In the genomic region with DNA sequence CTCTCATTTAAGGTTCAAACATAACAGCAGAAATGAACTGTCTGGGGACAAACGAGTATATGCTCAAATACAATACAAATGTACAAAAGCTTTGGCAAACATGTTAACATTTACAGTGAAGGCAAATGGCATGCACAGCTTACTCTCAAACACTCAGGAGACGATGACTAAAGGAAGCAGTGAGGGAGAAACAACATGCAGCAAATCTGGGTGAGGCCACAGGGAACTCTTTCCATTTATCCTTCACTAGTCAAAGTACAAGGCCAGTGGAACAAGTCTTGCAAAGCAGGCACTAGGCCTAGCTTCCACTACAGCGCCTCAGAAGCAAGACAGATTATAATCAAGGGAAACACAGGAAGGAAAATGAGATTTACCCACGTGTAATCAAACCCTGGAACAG, we compare ENCODE assay signal across 12 mouse cellular contexts. TPM values are rescaled to one million over a fixed set of nuclear protein-coding genes. Genes with fewer than 3 reads are reported as not detected.
DNase-seq lines count a peak whose midpoint lies in the region; TF ChIP-seq lines count a peak whose summit lies in the region.
"Had no signal": no experiment of that assay in that cellular context is flagged by ENCODE, and none has a peak within 500 bp of the region (broad histone marks: within the 10 kb centered on the region; RNA-seq: fewer than 3 reads in every experiment).

No protein-coding gene starts in this region.

- H3K4me3 ChIP-seq in kidney, adult 2 months (ENCODE audit: insufficient read depth, low read depth, low read length): no peak overlapping the region
- H3K4me3 ChIP-seq: liver, embryonic 15.5 days had no signal

- no peak for TF ChIP-seq CTCF in kidney, adult 2 months (conservative IDR thresholded peaks at IDR 0.05; ENCODE audit: insufficient read depth, insufficient read length, low read depth, low read length)

- H3K36me3 ChIP-seq in kidney, adult 2 months (ENCODE audit: control insufficient read depth, insufficient read depth, low read length): no peaks in the 10 kb centered on the region
- H3K36me3 ChIP-seq: liver, embryonic 15.5 days had no signal

- H3K27me3 ChIP-seq in kidney, adult 2 months (replicated peaks; ENCODE audit: control insufficient read depth, insufficient read depth, low read length): no peaks in the 10 kb centered on the region
- H3K27me3 ChIP-seq: liver, embryonic 15.5 days had no signal

- 0 out of 2 replicates have a peak overlapping the region, but pooled peaks have one; percentile 21 for H3K27ac ChIP-seq in kidney, adult 2 months (ENCODE audit: insufficient read depth, low read depth, low read length)
- H3K27ac ChIP-seq: hindbrain, embryonic 14.5 days; liver, embryonic 15.5 days had no signal

- 43% methylated on average over 4 of the region's 4 CpGs for WGBS in kidney, adult 2 months
- WGBS in large intestine, adult 2 months: 13% methylated on average over 4 of the region's 4 CpGs

- DNase-seq in adrenal gland, postnatal 36 days: peak; percentile 25 to 30
- DNase-seq in adrenal gland, postnatal 25 days: no peak
- DNase-seq in kidney, adult 2 months: no peak
- DNase-seq in kidney, postnatal 4 days: no peak
- peak; percentile 35 for DNase-seq in 416B (ENCODE audit: low read depth)
- DNase-seq in large intestine, adult 2 months (ENCODE audit: low read depth, low spot score): peak; percentile 75
- no peak for DNase-seq in ovary, postnatal 14 days (ENCODE audit: low spot score)
- no peak for DNase-seq in right cerebral cortex, postnatal 25 days
- DNase-seq: cerebellum, adult 11 months had no signal

- peaks cover 9% of the 10 kb centered on the region for H3K4me1 ChIP-seq in kidney, adult 2 months (ENCODE audit: control insufficient read depth, insufficient read depth, low read length)

- no peak for TF ChIP-seq POLR2A in kidney, adult 2 months (IDR thresholded peaks at IDR 0.05; ENCODE audit: low read depth, low read length)

RNA-seq across cellular contexts. Expression of a gene that starts 7.4 kb away (rescaled TPM):
- total RNA-seq in adrenal gland, postnatal 36 days (2021): 10 to 100 TPM; 36.6 to 50.5 TPM
- 40.1 and 57.4 TPM in 2 replicates for total RNA-seq in adrenal gland, postnatal 25 days (2021)
- polyA plus RNA-seq in kidney, adult 2 months (2012; rRNA removed): 2.6 and 3.7 TPM in 2 replicates
- polyA plus RNA-seq in large intestine, adult 2 months (2012; rRNA removed): 5.2 and 7.3 TPM in 2 replicates

RNA-seq across cellular contexts. Expression of a gene that starts 56.7 kb away (rescaled TPM):
- 100 to 1,000 TPM; 104 to 128 TPM for total RNA-seq in adrenal gland, postnatal 36 days (2021)
- total RNA-seq in adrenal gland, postnatal 25 days (2021): 107 and 131 TPM in 2 replicates
- polyA plus RNA-seq in kidney, adult 2 months (2012; rRNA removed): 72.7 and 81.0 TPM in 2 replicates
- polyA plus RNA-seq in large intestine, adult 2 months (2012; rRNA removed): 73.3 and 78.2 TPM in 2 replicates

RNA-seq across cellular contexts. Expression of a gene that starts 56.7 kb away (rescaled TPM):
- 1 to 10 TPM in 1 of 2 experiments, under 1 TPM in 1; 0.82 to 1.5 TPM for total RNA-seq in adrenal gland, postnatal 36 days (2021)
- 2.3 and 3.9 TPM in 2 replicates for total RNA-seq in adrenal gland, postnatal 25 days (2021)
- polyA plus RNA-seq in kidney, adult 2 months (2012; rRNA removed): 0.09 and 0.15 TPM in 2 replicates
- polyA plus RNA-seq in large intestine, adult 2 months (2012; rRNA removed): 2.5 TPM in 2 replicates
- total RNA-seq: gastrocnemius, adult 18-20 months had no signal

Comparison
In these comparisons a context has a peak if more than half of its experiments do, and no peak if none do; other contexts are left out.
1. DNase-seq: peak in adrenal gland, postnatal 36 days (2 of 2), 416B (single experiment) and large intestine, adult 2 months (single experiment); none in adrenal gland, postnatal 25 days (single experiment), kidney, adult 2 months (single experiment), kidney, postnatal 4 days (0 of 2), ovary, postnatal 14 days (single experiment) and right cerebral cortex, postnatal 25 days (single experiment).